9 mouse cellular contexts compared by ENCODE assay signal in genomic region chr9:99662406-99662805, GRCm38 (mm10). TPM values are rescaled to one million over a fixed set of nuclear protein-coding genes. Genes with fewer than 3 reads are reported as not detected.
DNase-seq lines count a peak whose midpoint lies in the region; ATAC-seq and TF ChIP-seq lines count a peak whose summit lies in the region.
"Had no signal": no experiment of that assay in that cellular context is flagged by ENCODE, and none has a peak within 500 bp of the region (broad histone marks: within the 10 kb centered on the region; RNA-seq: fewer than 3 reads in every experiment).

No protein-coding gene starts in this region.

- TF ChIP-seq CTCF in cortical plate, adult 2 months (IDR thresholded peaks at IDR 0.05; ENCODE audit: extremely low read depth, insufficient read depth, low read length), result peak; percentile 85
- TF ChIP-seq CTCF in liver, adult 2 months (IDR thresholded peaks at IDR 0.05; ENCODE audit: low read depth, low read length), result peak; percentile 90

- H3K4me1 ChIP-seq in cortical plate, adult 2 months (ENCODE audit: control insufficient read depth, insufficient read depth, low read length), result no peaks in the 10 kb centered on the region
- no peaks in the 10 kb centered on the region for H3K4me1 ChIP-seq in kidney, embryonic 14.5 days (ENCODE audit: control insufficient read depth, insufficient read depth, low read length)
- H3K4me1 ChIP-seq in liver, adult 2 months (ENCODE audit: control insufficient read depth, insufficient read depth, low read length), result no peaks in the 10 kb centered on the region
- peaks cover 7% of the 10 kb centered on the region; the same call in 1 of the 2 replicates for H3K4me1 ChIP-seq in neural tube, embryonic 15.5 days

- H3K79me2 ChIP-seq in liver, adult 2 months (ENCODE audit: control insufficient read depth, insufficient read depth, low read length), result no peaks in the 10 kb centered on the region

- H3K27me3 ChIP-seq in kidney, embryonic 14.5 days (ENCODE audit: control insufficient read depth, insufficient read depth, low read length), result no peaks in the 10 kb centered on the region
- H3K27me3 ChIP-seq in liver, adult 2 months (ENCODE audit: control insufficient read depth, insufficient read depth, low read length), result no peaks in the 10 kb centered on the region
- no peaks in the 10 kb centered on the region for H3K27me3 ChIP-seq in neural tube, embryonic 15.5 days (replicated peaks)

- ATAC-seq in granulocyte monocyte progenitor cell, adult 5-6 weeks (replicated peaks; ENCODE audit: poor library complexity, severe bottlenecking), result peak; percentile 89
- ATAC-seq in kidney, embryonic 14.5 days (ENCODE audit: low FRiP score, low TSS enrichment), result peak; percentile 15
- ATAC-seq in neural tube, embryonic 15.5 days (ENCODE audit: low FRiP score), result peak; percentile 63; the same call in 1 of the 2 replicates

- H3K9ac ChIP-seq in kidney, embryonic 14.5 days (ENCODE audit: low read depth, low read length), result no peak overlapping the region
- no peak overlapping the region for H3K9ac ChIP-seq in liver, adult 2 months (ENCODE audit: low read depth, low read length)
- H3K9ac ChIP-seq in neural tube, embryonic 15.5 days (replicated peaks), result no peak overlapping the region

- peak; percentile 24 to 38 for DNase-seq in B cell, adult 2 months
- DNase-seq in adipocyte (ENCODE audit: low spot score), result peak; percentile 79
- DNase-seq in liver, adult 2 months (ENCODE audit: extremely low read depth, low read depth, low spot score), result peak; percentile 44
- peak; percentile 72 for DNase-seq in thymus, postnatal 4 days

- 30% methylated on average over 7 of the region's 7 CpGs for WGBS in kidney, embryonic 14.5 days
- 19% methylated on average over 7 of the region's 7 CpGs for WGBS in liver, adult 2 months
- 26% methylated on average over 7 of the region's 7 CpGs for WGBS in neural tube, embryonic 15.5 days

- H3K4me3 ChIP-seq in cortical plate, adult 2 months (ENCODE audit: insufficient read depth, low read length), result no peak overlapping the region
- H3K4me3 ChIP-seq in kidney, embryonic 14.5 days (ENCODE audit: low read length), result no peak overlapping the region
- no peak overlapping the region for H3K4me3 ChIP-seq in liver, adult 2 months (ENCODE audit: insufficient read depth, low read depth, low read length)
- H3K4me3 ChIP-seq in neural tube, embryonic 15.5 days (replicated peaks), result no peak overlapping the region

- TF ChIP-seq POLR2A in cortical plate, adult 2 months (IDR thresholded peaks at IDR 0.05; ENCODE audit: extremely low read depth, insufficient read depth, low read length), result no peak
- TF ChIP-seq POLR2A in liver, adult 2 months (IDR thresholded peaks at IDR 0.05; ENCODE audit: extremely low read depth, insufficient read depth, low read length), result no peak

- H3K36me3 ChIP-seq in kidney, embryonic 14.5 days (ENCODE audit: control insufficient read depth, insufficient read depth, low read length), result peaks cover 57% of the 10 kb centered on the region
- no peaks in the 10 kb centered on the region for H3K36me3 ChIP-seq in liver, adult 2 months (ENCODE audit: control insufficient read depth, insufficient read depth, low read length)
- H3K36me3 ChIP-seq in neural tube, embryonic 15.5 days, result peaks cover 5% of the 10 kb centered on the region

- no peak overlapping the region for H3K4me2 ChIP-seq in kidney, embryonic 14.5 days (replicated peaks; ENCODE audit: low read depth, low read length)
- H3K4me2 ChIP-seq in neural tube, embryonic 15.5 days, result no peak overlapping the region

- no peak overlapping the region for H3K27ac ChIP-seq in cortical plate, adult 2 months (ENCODE audit: insufficient read depth, low read length)
- H3K27ac ChIP-seq in kidney, embryonic 14.5 days (ENCODE audit: low read depth, low read length), result no peak overlapping the region
- H3K27ac ChIP-seq in liver, adult 2 months (replicated peaks; ENCODE audit: insufficient read depth, low read depth, low read length), result no peak overlapping the region
- H3K27ac ChIP-seq in neural tube, embryonic 15.5 days (replicated peaks), result no peak overlapping the region

- no peaks in the 10 kb centered on the region for H3K9me3 ChIP-seq in kidney, embryonic 14.5 days (ENCODE audit: control insufficient read depth, low read length)
- no peaks in the 10 kb centered on the region for H3K9me3 ChIP-seq in neural tube, embryonic 15.5 days (replicated peaks)

RNA-seq across cellular contexts. Expression of gene Dzip1l, which starts 33.1 kb away (rescaled TPM):
- polyA plus RNA-seq in cortical plate, adult 2 months (2012; rRNA removed), result 12.2 and 12.9 TPM in 2 replicates
- total RNA-seq in granulocyte monocyte progenitor cell, adult 5-6 weeks (2014; fragmentation: Nextera tagmentation), result not detected in 2 replicates
- total RNA-seq in granulocyte monocyte progenitor cell, adult 5-6 weeks (2017), result not detected in 2 replicates
- 10.7 and 23.0 TPM in 2 replicates for polyA plus RNA-seq in kidney, embryonic 14.5 days (2014; fragmentation: Nextera tagmentation; extraction: Ambion mirVana)
- 0.46 and 0.47 TPM in 2 replicates for total RNA-seq in liver, adult 2 months (2014; rRNA removed)
- polyA plus RNA-seq in liver, adult 2 months (2012; rRNA removed), result 0.20 and 0.22 TPM in 2 replicates
- 8.5 and 9.6 TPM in 2 replicates for polyA plus RNA-seq in neural tube, embryonic 15.5 days (2015; fragmentation: Nextera tagmentation; extraction: Ambion mirVana)

RNA-seq across cellular contexts. Expression of gene A4gnt, which starts 50.1 kb away (rescaled TPM):
- 0.11 and 0.17 TPM in 2 replicates for polyA plus RNA-seq in cortical plate, adult 2 months (2012; rRNA removed)
- total RNA-seq in granulocyte monocyte progenitor cell, adult 5-6 weeks (2014; fragmentation: Nextera tagmentation), result not detected in 2 replicates
- total RNA-seq in granulocyte monocyte progenitor cell, adult 5-6 weeks (2017), result not detected in 2 replicates
- 0.07 TPM in 1 of 2 replicates, not detected in the other for polyA plus RNA-seq in kidney, embryonic 14.5 days (2014; fragmentation: Nextera tagmentation; extraction: Ambion mirVana)
- total RNA-seq in liver, adult 2 months (2014; rRNA removed), result not detected in 2 replicates
- polyA plus RNA-seq in liver, adult 2 months (2012; rRNA removed), result not detected in 2 replicates
- polyA plus RNA-seq in neural tube, embryonic 15.5 days (2015; fragmentation: Nextera tagmentation; extraction: Ambion mirVana), result not detected in 2 replicates
- polyA plus RNA-seq: heart, embryonic 14.5 days had no signal

RNA-seq across cellular contexts. Expression of gene Cldn18, which starts 54.7 kb away (rescaled TPM):
- not detected in 2 replicates for polyA plus RNA-seq in cortical plate, adult 2 months (2012; rRNA removed)
- total RNA-seq in granulocyte monocyte progenitor cell, adult 5-6 weeks (2014; fragmentation: Nextera tagmentation), result not detected in 2 replicates
- not detected in 2 replicates for total RNA-seq in granulocyte monocyte progenitor cell, adult 5-6 weeks (2017)
- not detected in 2 replicates for polyA plus RNA-seq in kidney, embryonic 14.5 days (2014; fragmentation: Nextera tagmentation; extraction: Ambion mirVana)
- not detected in 2 replicates for total RNA-seq in liver, adult 2 months (2014; rRNA removed)
- 0.06 TPM in 1 of 2 replicates, not detected in the other for polyA plus RNA-seq in liver, adult 2 months (2012; rRNA removed)
- polyA plus RNA-seq in neural tube, embryonic 15.5 days (2015; fragmentation: Nextera tagmentation; extraction: Ambion mirVana), result not detected in 2 replicates
- polyA plus RNA-seq: heart, embryonic 14.5 days had no signal

Comparison
In these comparisons a context has a peak if more than half of its experiments do, and no peak if none do; other contexts are left out.
1. ATAC-seq: peak in every context shown above with its lines; median percentile 89 in granulocyte monocyte progenitor cell, adult 5-6 weeks; 63 in neural tube, embryonic 15.5 days; 15 in kidney, embryonic 14.5 days.